Mouse (Mus musculus): ENCODE results near the gene Ube4b. TPM values are rescaled to one million over a fixed set of nuclear protein-coding genes. Genes with fewer than 3 reads are reported as not detected.

The Ube4b gene
- total and polyA plus RNA-seq, 2 experiments from 2014 or later: 47.6 to 93.3 TPM

- no peaks in the 10 kb centered on the region for H3K9me3 ChIP-seq (ENCODE audit: low read length)
- ATAC-seq (peak; percentile 61), DNase-seq (peak; percentile 63)
- no peaks in the 10 kb centered on the region for H3K4me1 ChIP-seq (ENCODE audit: insufficient read depth)
- H3K4me2 ChIP-seq (ENCODE audit: low read depth): no peak overlapping the region
- no peak overlapping the region; the same call in 1 of the 2 replicates for H3K27ac ChIP-seq (ENCODE audit: low read depth, low read length)
- TF ChIP-seq CTCF (IDR thresholded peaks at IDR 0.05; ENCODE audit: low read depth): no peak
- H3K9ac ChIP-seq: no peak overlapping the region
- no peaks in the 10 kb centered on the region for H3K36me3 ChIP-seq (ENCODE audit: insufficient read depth)
- no peak overlapping the region for H3K4me3 ChIP-seq (ENCODE audit: low read depth, low read length)
- 32% methylated on average over 19 of the region's 19 CpGs for WGBS
- no peaks in the 10 kb centered on the region for H3K27me3 ChIP-seq (ENCODE audit: insufficient read depth, low read length)
Observed at GRCm38 (mm10) chr4:149404640-149405465, 21.7 kb downstream of the Ube4b start.

GRCm38 (mm10) chr4:149403037-149403436 is 23.5 kb downstream of the Ube4b start:
- 59% methylated on average over 6 of the region's 6 CpGs for WGBS
- H3K9ac ChIP-seq: no peak overlapping the region
- no peak overlapping the region for H3K27ac ChIP-seq (ENCODE audit: low read depth, low read length)
- DNase-seq: no peak
- H3K4me3 ChIP-seq (ENCODE audit: low read depth, low read length): no peak overlapping the region
- no peak overlapping the region for H3K4me2 ChIP-seq (ENCODE audit: low read depth)
- H3K4me1 ChIP-seq (ENCODE audit: insufficient read depth): no peaks in the 10 kb centered on the region
- no peak for TF ChIP-seq CTCF (IDR thresholded peaks at IDR 0.05; ENCODE audit: low read depth)
- no peak for ATAC-seq
- no peaks in the 10 kb centered on the region for H3K27me3 ChIP-seq (ENCODE audit: insufficient read depth, low read length)
- peaks cover 6% of the 10 kb centered on the region; the same call in 1 of the 2 replicates for H3K36me3 ChIP-seq (ENCODE audit: insufficient read depth)
- H3K9me3 ChIP-seq (ENCODE audit: low read length): no peaks in the 10 kb centered on the region

GRCm38 (mm10) chr4:149401591-149401982 is 25.0 kb downstream of the Ube4b start:
- H3K9ac ChIP-seq: no peak overlapping the region
- no peak for ATAC-seq
- peak overlapping the region; percentile 3; the same call in 1 of the 2 replicates for H3K27ac ChIP-seq (ENCODE audit: low read depth, low read length)
- H3K4me2 ChIP-seq (ENCODE audit: low read depth): no peak overlapping the region
- no peaks in the 10 kb centered on the region for H3K4me1 ChIP-seq (ENCODE audit: insufficient read depth)
- TF ChIP-seq CTCF (IDR thresholded peaks at IDR 0.05; ENCODE audit: low read depth): no peak
- H3K9me3 ChIP-seq (ENCODE audit: low read length): no peaks in the 10 kb centered on the region
- peaks cover 8% of the 10 kb centered on the region; the same call in 1 of the 2 replicates for H3K36me3 ChIP-seq (ENCODE audit: insufficient read depth)
- no peak for DNase-seq
- H3K4me3 ChIP-seq (ENCODE audit: low read depth, low read length): no peak overlapping the region
- WGBS: 67% methylated on average over 8 of the region's 8 CpGs
- H3K27me3 ChIP-seq (ENCODE audit: insufficient read depth, low read length): no peaks in the 10 kb centered on the region

GRCm38 (mm10) chr4:149400878-149401590 is 25.5 kb downstream of the Ube4b start:
- 77% methylated on average over 12 of the region's 12 CpGs for WGBS
- DNase-seq (no peak), ATAC-seq (no peak; the same call in 1 of the 2 replicates)
- peak overlapping the region; percentile 3; the same call in 1 of the 2 replicates for H3K27ac ChIP-seq (ENCODE audit: low read depth, low read length)
- H3K4me2 ChIP-seq (ENCODE audit: low read depth): no peak overlapping the region
- no peak overlapping the region for H3K9ac ChIP-seq
- peaks cover 8% of the 10 kb centered on the region; the same call in 1 of the 2 replicates for H3K36me3 ChIP-seq (ENCODE audit: insufficient read depth)
- H3K27me3 ChIP-seq (ENCODE audit: insufficient read depth, low read length): no peaks in the 10 kb centered on the region
- H3K9me3 ChIP-seq (ENCODE audit: low read length): no peaks in the 10 kb centered on the region
- no peak for TF ChIP-seq CTCF (IDR thresholded peaks at IDR 0.05; ENCODE audit: low read depth)
- no peak overlapping the region for H3K4me3 ChIP-seq (ENCODE audit: low read depth, low read length)
- H3K4me1 ChIP-seq (ENCODE audit: insufficient read depth): no peaks in the 10 kb centered on the region

GRCm38 (mm10) chr4:149399331-149399910 is 27.1 kb downstream of the Ube4b start:
- H3K27ac ChIP-seq (ENCODE audit: low read depth, low read length): no peak overlapping the region
- no peak overlapping the region for H3K4me3 ChIP-seq (ENCODE audit: low read depth, low read length)
- H3K4me2 ChIP-seq (ENCODE audit: low read depth): no peak overlapping the region
- no peaks in the 10 kb centered on the region for H3K9me3 ChIP-seq (ENCODE audit: low read length)
- H3K4me1 ChIP-seq (ENCODE audit: insufficient read depth): no peaks in the 10 kb centered on the region
- H3K9ac ChIP-seq: no peak overlapping the region
- no peak for TF ChIP-seq CTCF (IDR thresholded peaks at IDR 0.05; ENCODE audit: low read depth)
- WGBS: 67% methylated on average over 4 of the region's 4 CpGs
- H3K36me3 ChIP-seq (ENCODE audit: insufficient read depth): peaks cover 8% of the 10 kb centered on the region; the same call in 1 of the 2 replicates
- DNase-seq (no peak), ATAC-seq (no peak)
- no peaks in the 10 kb centered on the region for H3K27me3 ChIP-seq (ENCODE audit: insufficient read depth, low read length)

GRCm38 (mm10) chr4:149398181-149398735 is 28.3 kb downstream of the Ube4b start:
- H3K27ac ChIP-seq (ENCODE audit: low read depth, low read length): no peak overlapping the region
- 92% methylated on average over 9 of the region's 9 CpGs for WGBS
- no peaks in the 10 kb centered on the region for H3K9me3 ChIP-seq (ENCODE audit: low read length)
- H3K4me2 ChIP-seq (ENCODE audit: low read depth): no peak overlapping the region
- no peak for DNase-seq
- TF ChIP-seq CTCF (IDR thresholded peaks at IDR 0.05; ENCODE audit: low read depth): no peak
- ATAC-seq: no peak
- H3K36me3 ChIP-seq (ENCODE audit: insufficient read depth): peaks cover 8% of the 10 kb centered on the region
- no peak overlapping the region for H3K4me3 ChIP-seq (ENCODE audit: low read depth, low read length)
- no peak overlapping the region for H3K9ac ChIP-seq
- no peaks in the 10 kb centered on the region for H3K4me1 ChIP-seq (ENCODE audit: insufficient read depth)
- H3K27me3 ChIP-seq (ENCODE audit: insufficient read depth, low read length): no peaks in the 10 kb centered on the region
